7 mouse cellular contexts compared by ENCODE assay signal in genomic region chr12:105497894-105498293, GRCm38 (mm10). TPM values are rescaled to one million over a fixed set of nuclear protein-coding genes. Genes with fewer than 3 reads are reported as not detected.
DNase-seq lines count a peak whose midpoint lies in the region; ATAC-seq lines count a peak whose summit lies in the region.

No protein-coding gene starts in this region.

- ATAC-seq in common myeloid progenitor, adult 5-6 weeks (replicated peaks; ENCODE audit: low read depth, poor library complexity, severe bottlenecking), result peak; percentile 94
- ATAC-seq in midbrain, embryonic 14.5 days (ENCODE audit: low FRiP score, low TSS enrichment), result peak; percentile 64; the same call in 1 of the 2 replicates

- no peak overlapping the region for H3K4me3 ChIP-seq in midbrain, embryonic 14.5 days (replicated peaks; ENCODE audit: low read depth, low read length)

- H3K9me3 ChIP-seq in midbrain, embryonic 14.5 days (ENCODE audit: control insufficient read depth, low read length), result no peaks in the 10 kb centered on the region

- intact Hi-C loops in left cerebral cortex, postnatal 4 days (cut with DNase I), result loop anchor here (5.0 kb wide), 1 partner anchor 114 kb away; no protein-coding TSS in a partner anchor

- H3K27me3 ChIP-seq in midbrain, embryonic 14.5 days (ENCODE audit: control insufficient read depth, insufficient read depth, low read length), result no peaks in the 10 kb centered on the region

- no peak overlapping the region for H3K4me2 ChIP-seq in midbrain, embryonic 14.5 days (ENCODE audit: low read length)

- no peak overlapping the region for H3K27ac ChIP-seq in midbrain, embryonic 14.5 days (replicated peaks; ENCODE audit: low read depth, low read length)

- 9% methylated on average over 6 of the region's 6 CpGs for WGBS in midbrain, embryonic 14.5 days

- H3K36me3 ChIP-seq in midbrain, embryonic 14.5 days (ENCODE audit: control insufficient read depth, insufficient read depth, low read length), result 0 out of 2 replicates have a peak, but pooled peaks cover 4% of the 10 kb centered on the region

- no peak overlapping the region for H3K9ac ChIP-seq in midbrain, embryonic 14.5 days (replicated peaks; ENCODE audit: low read length)

- H3K4me1 ChIP-seq in midbrain, embryonic 14.5 days (ENCODE audit: control insufficient read depth, insufficient read depth, low read length), result no peaks in the 10 kb centered on the region

- peak; percentile 80 for DNase-seq in adrenal gland, adult 2 months
- peak; percentile 39 for DNase-seq in gastrocnemius, postnatal 25 days
- peak; percentile 74 for DNase-seq in kidney, adult 11 months
- peak; percentile 89 for DNase-seq in left cerebral cortex, postnatal 4 days
- peak; percentile 85 for DNase-seq in midbrain, embryonic 14.5 days
- DNase-seq in spleen, postnatal 10 days (ENCODE audit: low spot score in 2 of 2), result peak; percentile 18 to 74

RNA-seq across cellular contexts. Expression of gene D430019H16Rik, which starts 44.2 kb away (rescaled TPM):
- 1 to 10 TPM; 3.6 to 5.6 TPM for total RNA-seq in adrenal gland, adult 2 months (2021)
- polyA plus RNA-seq in adrenal gland, adult 2 months (2012; rRNA removed), result 3.8 and 4.0 TPM in 2 replicates
- total RNA-seq in common myeloid progenitor, adult 5-6 weeks (2017), result not detected in 2 replicates
- total RNA-seq in gastrocnemius, postnatal 25 days (2021), result under 1 TPM; 0.43 to 0.46 TPM
- 100 to 1,000 TPM; 210 to 211 TPM for total RNA-seq in left cerebral cortex, postnatal 4 days (2021)
- polyA plus RNA-seq in midbrain, embryonic 14.5 days (2014; fragmentation: Nextera tagmentation; extraction: Ambion mirVana), result 25.3 and 41.6 TPM in 2 replicates

Comparison
In these comparisons a context has a peak if more than half of its experiments do, and no peak if none do; other contexts are left out.
1. DNase-seq: peak in every context shown above with its lines; median percentile 89 in left cerebral cortex, postnatal 4 days; 85 in midbrain, embryonic 14.5 days; 80 in adrenal gland, adult 2 months; 74 in kidney, adult 11 months; 46 in spleen, postnatal 10 days; 39 in gastrocnemius, postnatal 25 days.
2. RNA of gene D430019H16Rik, which starts 44.2 kb away (total RNA-seq): 210 to 211 TPM in left cerebral cortex, postnatal 4 days; 3.6 to 5.6 TPM in adrenal gland, adult 2 months, 0.43 to 0.46 TPM in gastrocnemius, postnatal 25 days and not detected in common myeloid progenitor, adult 5-6 weeks; every median in the first group is over 10 times any median in the second.